Comparison of ENCODE assay signal across 9 mouse cellular contexts in the genomic region with DNA sequence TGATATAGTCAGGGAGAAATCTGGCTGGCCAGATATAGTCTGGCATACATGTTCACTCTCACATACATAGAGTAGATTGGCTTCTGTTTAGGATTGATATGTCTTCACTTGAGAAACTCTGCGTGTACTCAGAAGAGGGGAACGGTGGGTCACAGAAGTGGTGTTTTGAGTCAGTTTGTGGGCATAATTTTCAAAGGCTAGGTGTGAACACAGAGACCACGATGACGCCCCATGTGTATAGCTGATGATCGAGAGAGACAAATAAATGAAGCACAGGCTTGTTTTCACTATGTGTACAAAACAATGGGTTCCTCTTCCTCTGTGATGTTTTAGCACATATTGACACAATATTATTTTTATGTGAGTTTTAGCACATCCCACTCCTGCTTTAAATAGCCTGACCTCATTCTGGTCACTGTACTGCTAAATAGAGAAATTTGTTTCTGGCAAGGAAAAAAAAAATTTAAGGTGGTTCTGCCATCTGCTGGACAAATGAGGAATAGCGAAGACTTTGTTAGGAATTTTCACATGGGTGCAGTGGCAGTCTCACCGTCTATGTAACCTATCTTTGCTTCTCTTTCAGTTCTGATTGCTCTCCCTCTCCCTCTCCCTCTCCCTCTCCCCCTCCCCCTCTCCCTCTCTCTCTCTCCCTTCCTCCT. TPM values are rescaled to one million over a fixed set of nuclear protein-coding genes. Genes with fewer than 3 reads are reported as not detected.
A peak's percentile ranks its signal among the peaks of the same experiment; 100 is the strongest.
DNase-seq lines count a peak whose midpoint lies in the region; ATAC-seq and TF ChIP-seq lines count a peak whose summit lies in the region.
"Had no signal": no experiment of that assay in that cellular context is flagged by ENCODE, and none has a peak within 500 bp of the region (broad histone marks: within the 10 kb centered on the region; RNA-seq: fewer than 3 reads in every experiment).

No protein-coding gene starts in this region.

- DNase-seq in adrenal gland, adult (ENCODE audit: inconsistent age in 2 of 2, low spot score in 1 of 2) = peak; percentile 39 to 93
- no peak for DNase-seq in adrenal gland, postnatal 4 days (ENCODE audit: low spot score in 2 of 2)
- peak; percentile 44 for DNase-seq in midbrain, embryonic 10.5 days (ENCODE audit: low spot score)
- peak; percentile 87 for DNase-seq in cerebellum, adult 9-10 months
- peak; percentile 77 for DNase-seq in heart, postnatal 4 days
- DNase-seq in lung, postnatal 0 days (ENCODE audit: low spot score) = peak; percentile 80
- peak; percentile 74 to 79 for DNase-seq in right cerebral cortex, postnatal 10 days (ENCODE audit: low spot score in 2 of 2)

- TF ChIP-seq CTCF in lung, postnatal 0 days (IDR thresholded peaks at IDR 0.05) = peak; percentile 74

- TF ChIP-seq EP300 in lung, postnatal 0 days (IDR thresholded peaks at IDR 0.05) = no peak

- H3K9ac ChIP-seq in midbrain, embryonic 15.5 days = no peak overlapping the region
- no peak overlapping the region for H3K9ac ChIP-seq in lung, postnatal 0 days (replicated peaks; ENCODE audit: low read depth)
- H3K9ac ChIP-seq: neural tube, embryonic 12.5 days had no signal

- H3K4me1 ChIP-seq in midbrain, embryonic 10.5 days = peaks cover 12% of the 10 kb centered on the region
- peaks cover 11% of the 10 kb centered on the region for H3K4me1 ChIP-seq in midbrain, embryonic 15.5 days
- H3K4me1 ChIP-seq in lung, postnatal 0 days (ENCODE audit: insufficient read depth, low read depth, low read length) = no peaks in the 10 kb centered on the region; the same call in 1 of the 2 replicates

- 64% methylated on average over 7 of the region's 7 CpGs for WGBS in midbrain, embryonic 10.5 days
- WGBS in midbrain, embryonic 15.5 days = 62% methylated on average over 7 of the region's 7 CpGs
- 59% methylated on average over 7 of the region's 7 CpGs for WGBS in lung, postnatal 0 days

- H3K27me3 ChIP-seq in midbrain, embryonic 10.5 days (ENCODE audit: low read depth, poor library complexity, severe bottlenecking) = no peaks in the 10 kb centered on the region
- H3K27me3 ChIP-seq in midbrain, embryonic 15.5 days (replicated peaks) = no peaks in the 10 kb centered on the region
- no peaks in the 10 kb centered on the region for H3K27me3 ChIP-seq in lung, postnatal 0 days (replicated peaks; ENCODE audit: insufficient read depth, low read length)
- H3K27me3 ChIP-seq: neural tube, embryonic 12.5 days had no signal

- H3K4me3 ChIP-seq in midbrain, embryonic 10.5 days = no peak overlapping the region
- no peak overlapping the region for H3K4me3 ChIP-seq in midbrain, embryonic 15.5 days
- no peak overlapping the region for H3K4me3 ChIP-seq in lung, postnatal 0 days (ENCODE audit: low read depth, low read length)
- H3K4me3 ChIP-seq: neural tube, embryonic 12.5 days had no signal

- H3K9me3 ChIP-seq in midbrain, embryonic 10.5 days (replicated peaks) = no peaks in the 10 kb centered on the region
- no peaks in the 10 kb centered on the region for H3K9me3 ChIP-seq in midbrain, embryonic 15.5 days
- no peaks in the 10 kb centered on the region for H3K9me3 ChIP-seq in lung, postnatal 0 days (ENCODE audit: low read length)
- H3K9me3 ChIP-seq: neural tube, embryonic 12.5 days had no signal

- H3K27ac ChIP-seq in midbrain, embryonic 10.5 days (replicated peaks) = 0 out of 2 replicates have a peak overlapping the region, but pooled peaks have one; percentile 28
- H3K27ac ChIP-seq in midbrain, embryonic 15.5 days = no peak overlapping the region
- H3K27ac ChIP-seq in lung, postnatal 0 days (ENCODE audit: low read length) = no peak overlapping the region
- H3K27ac ChIP-seq: neural tube, embryonic 12.5 days had no signal

- H3K4me2 ChIP-seq in midbrain, embryonic 15.5 days = no peak overlapping the region
- no peak overlapping the region for H3K4me2 ChIP-seq in lung, postnatal 0 days (replicated peaks; ENCODE audit: low read depth, low read length)
- H3K4me2 ChIP-seq: neural tube, embryonic 12.5 days had no signal

- H3K36me3 ChIP-seq in midbrain, embryonic 10.5 days = no peaks in the 10 kb centered on the region
- no peaks in the 10 kb centered on the region for H3K36me3 ChIP-seq in midbrain, embryonic 15.5 days (replicated peaks)
- H3K36me3 ChIP-seq in lung, postnatal 0 days (ENCODE audit: insufficient read depth, low read length) = no peaks in the 10 kb centered on the region
- H3K36me3 ChIP-seq: neural tube, embryonic 12.5 days had no signal

- no peak for ATAC-seq in midbrain, embryonic 15.5 days (replicated peaks)
- ATAC-seq in lung, postnatal 0 days = no peak

RNA-seq across cellular contexts. Expression of a gene that starts 4.6 kb away (rescaled TPM):
- 10 to 100 TPM; 13.4 TPM for total RNA-seq in adrenal gland, postnatal 4 days (2021)
- 8.5 and 8.8 TPM in 2 replicates for polyA plus RNA-seq in midbrain, embryonic 10.5 days (2016; fragmentation: Nextera tagmentation; extraction: Ambion mirVana)
- 19.9 and 20.4 TPM in 2 replicates for polyA plus RNA-seq in midbrain, embryonic 15.5 days (2015; fragmentation: Nextera tagmentation; extraction: Ambion mirVana)
- total RNA-seq in heart, postnatal 4 days (2021) = 1 to 10 TPM; 6.4 to 8.0 TPM
- 5.9 and 6.2 TPM in 2 replicates for polyA plus RNA-seq in lung, postnatal 0 days (2015; fragmentation: Nextera tagmentation; extraction: Ambion mirVana)

RNA-seq across cellular contexts. Expression of a gene that starts 31.7 kb away (rescaled TPM):
- 1 to 10 TPM; 1.8 to 2.6 TPM for total RNA-seq in adrenal gland, postnatal 4 days (2021)
- 0.22 and 0.36 TPM in 2 replicates for polyA plus RNA-seq in midbrain, embryonic 10.5 days (2016; fragmentation: Nextera tagmentation; extraction: Ambion mirVana)
- 0.70 and 1.1 TPM in 2 replicates for polyA plus RNA-seq in midbrain, embryonic 15.5 days (2015; fragmentation: Nextera tagmentation; extraction: Ambion mirVana)
- total RNA-seq in heart, postnatal 4 days (2021) = 10 to 100 TPM; 20.9 to 27.5 TPM
- 12.1 and 13.9 TPM in 2 replicates for polyA plus RNA-seq in lung, postnatal 0 days (2015; fragmentation: Nextera tagmentation; extraction: Ambion mirVana)

RNA-seq across cellular contexts. Expression of a gene that starts 48.0 kb away (rescaled TPM):
- total RNA-seq in adrenal gland, postnatal 4 days (2021) = 10 to 100 TPM; 71.0 to 71.9 TPM
- polyA plus RNA-seq in midbrain, embryonic 10.5 days (2016; fragmentation: Nextera tagmentation; extraction: Ambion mirVana) = 9.0 and 10.2 TPM in 2 replicates
- polyA plus RNA-seq in midbrain, embryonic 15.5 days (2015; fragmentation: Nextera tagmentation; extraction: Ambion mirVana) = 43.1 and 50.0 TPM in 2 replicates
- 100 to 1,000 TPM; 201 to 216 TPM for total RNA-seq in heart, postnatal 4 days (2021)
- 12.6 and 12.8 TPM in 2 replicates for polyA plus RNA-seq in lung, postnatal 0 days (2015; fragmentation: Nextera tagmentation; extraction: Ambion mirVana)

Comparison
In these comparisons a context has a peak if more than half of its experiments do, and no peak if none do; other contexts are left out.
1. DNase-seq: peak in adrenal gland, adult (2 of 2), midbrain, embryonic 10.5 days (single experiment), cerebellum, adult 9-10 months (single experiment), heart, postnatal 4 days (single experiment), lung, postnatal 0 days (single experiment) and right cerebral cortex, postnatal 10 days (2 of 2); none in adrenal gland, postnatal 4 days (0 of 2).